Mouse (Mus musculus): Measurements from ENCODE around the gene Agpat1. TPM values are rescaled to one million over a fixed set of nuclear protein-coding genes. Genes with fewer than 3 reads are reported as not detected.

The Agpat1 gene
- total RNA-seq, 1 experiment from 2014 or later, result 21.9 TPM

- ATAC-seq (replicated peaks in 1 of 2; ENCODE audit: insufficient read depth in 1 of 2, low FRiP score in 2 of 2, low TSS enrichment in 1 of 2, low read depth in 1 of 2, poor library complexity in 2 of 2, severe bottlenecking in 2 of 2), result no peak
These were observed 20.9 kb downstream of the Agpat1 start for GRCm38 (mm10) chr17:34624981-34625380.

GRCm38 (mm10) chr17:34626062-34626772 is 22.2 kb downstream of the Agpat1 start:
- no peak for ATAC-seq (replicated peaks in 1 of 2; ENCODE audit: insufficient read depth in 1 of 2, low FRiP score in 2 of 2, low TSS enrichment in 1 of 2, low read depth in 1 of 2, poor library complexity in 2 of 2, severe bottlenecking in 2 of 2)

GRCm38 (mm10) chr17:34626773-34627092 is 22.7 kb downstream of the Agpat1 start:
- peak; percentile 18 to 22; a peak in 3 of 4 replicates for ATAC-seq (replicated peaks in 1 of 2; ENCODE audit: insufficient read depth in 1 of 2, low FRiP score in 2 of 2, low TSS enrichment in 1 of 2, low read depth in 1 of 2, poor library complexity in 2 of 2, severe bottlenecking in 2 of 2)

GRCm38 (mm10) chr17:34627093-34627942 is 23.3 kb downstream of the Agpat1 start:
- ATAC-seq (replicated peaks in 1 of 2; ENCODE audit: insufficient read depth in 1 of 2, low FRiP score in 2 of 2, low TSS enrichment in 1 of 2, low read depth in 1 of 2, poor library complexity in 2 of 2, severe bottlenecking in 2 of 2), result peak; percentile 42 to 57

DNA sequence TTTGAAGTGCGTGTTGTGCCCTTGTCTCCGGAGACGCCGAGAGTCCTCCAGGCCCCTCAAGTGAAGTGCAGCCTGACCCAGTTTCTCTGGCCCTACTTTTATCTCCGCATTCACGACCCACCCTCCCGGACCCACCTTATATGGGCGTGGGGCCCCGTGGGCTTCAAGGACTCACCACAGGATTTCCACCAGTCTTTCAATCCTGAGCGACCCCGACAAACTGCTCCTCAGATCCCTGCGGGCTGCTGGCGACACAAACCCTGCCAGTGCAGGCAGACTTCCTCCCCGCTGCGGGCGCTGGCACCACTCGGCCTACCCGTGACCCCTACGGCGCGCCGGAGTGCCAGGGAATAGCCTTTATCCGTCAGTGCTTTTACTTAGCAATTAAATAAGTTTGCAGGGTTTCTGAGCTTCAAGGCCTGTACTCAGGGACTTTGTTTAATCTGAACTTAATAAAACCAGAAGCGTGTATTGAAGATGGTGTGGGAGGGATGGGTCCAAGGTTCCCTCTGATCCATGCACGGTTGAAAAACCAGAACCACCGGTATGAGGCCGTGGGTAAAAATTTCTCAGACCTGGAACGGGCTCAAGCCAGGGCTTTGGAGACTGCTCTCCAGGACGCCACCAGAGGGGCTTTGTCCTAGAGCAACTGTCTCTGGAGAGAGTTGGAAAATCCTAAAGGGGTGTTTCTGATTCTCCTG is 24.0 kb downstream of the Agpat1 start, which contains the start of gene Ppt2:
Gene Ppt2, minus strand, starts transcription at position 568 of the 701 bp plus-strand sequence.
- ATAC-seq (replicated peaks in 1 of 2; ENCODE audit: insufficient read depth in 1 of 2, low FRiP score in 2 of 2, low TSS enrichment in 1 of 2, low read depth in 1 of 2, poor library complexity in 2 of 2, severe bottlenecking in 2 of 2), result 0 out of 4 replicates have a peak, but pooled peaks of 1 of the 2 experiments have one; percentile 2

GRCm38 (mm10) chr17:34628644-34628967 is 24.5 kb downstream of the Agpat1 start:
- ATAC-seq (replicated peaks in 1 of 2; ENCODE audit: insufficient read depth in 1 of 2, low FRiP score in 2 of 2, low TSS enrichment in 1 of 2, low read depth in 1 of 2, poor library complexity in 2 of 2, severe bottlenecking in 2 of 2), result no peak

DNA sequence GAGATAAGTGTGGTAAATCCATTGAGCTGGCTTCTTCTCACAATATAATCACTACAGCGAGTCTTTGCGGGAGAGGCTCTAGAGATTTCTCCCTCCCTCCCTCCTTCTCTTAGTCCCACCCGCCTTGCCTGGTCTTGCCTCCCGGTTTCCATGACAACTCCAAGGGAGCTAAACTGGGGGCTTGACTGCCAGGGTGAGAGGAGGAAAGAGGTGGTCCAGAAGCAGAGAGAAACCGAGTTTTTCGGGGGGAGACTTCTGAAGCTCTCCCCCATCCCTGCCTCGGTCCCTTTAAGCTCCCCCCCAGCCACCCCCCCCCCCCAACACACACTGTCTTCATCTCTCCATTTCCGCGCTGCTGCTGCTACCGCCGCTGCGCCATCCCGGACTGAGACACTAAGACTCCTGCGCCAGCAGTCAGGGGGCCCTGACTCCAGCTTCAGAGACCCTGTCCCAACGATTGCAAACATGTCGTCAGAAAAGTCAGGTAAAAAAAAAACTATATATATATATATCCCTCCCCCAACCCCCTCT is 25.2 kb downstream of the Agpat1 start, which contains the start of gene Prrt1:
Gene Prrt1, plus strand, starts transcription at position 313 of the 531 bp plus-strand sequence.
- no peak for ATAC-seq (replicated peaks in 1 of 2; ENCODE audit: insufficient read depth in 1 of 2, low FRiP score in 2 of 2, low TSS enrichment in 1 of 2, low read depth in 1 of 2, poor library complexity in 2 of 2, severe bottlenecking in 2 of 2)

- ATAC-seq (replicated peaks in 1 of 2; ENCODE audit: insufficient read depth in 1 of 2, low FRiP score in 2 of 2, low TSS enrichment in 1 of 2, low read depth in 1 of 2, poor library complexity in 2 of 2, severe bottlenecking in 2 of 2), result no peak
These were observed 25.9 kb downstream of the Agpat1 start for GRCm38 (mm10) chr17:34629796-34630603.

GRCm38 (mm10) chr17:34630761-34631301 is 26.8 kb downstream of the Agpat1 start:
- ATAC-seq (replicated peaks in 1 of 2; ENCODE audit: insufficient read depth in 1 of 2, low FRiP score in 2 of 2, low TSS enrichment in 1 of 2, low read depth in 1 of 2, poor library complexity in 2 of 2, severe bottlenecking in 2 of 2), result no peak

DNA sequence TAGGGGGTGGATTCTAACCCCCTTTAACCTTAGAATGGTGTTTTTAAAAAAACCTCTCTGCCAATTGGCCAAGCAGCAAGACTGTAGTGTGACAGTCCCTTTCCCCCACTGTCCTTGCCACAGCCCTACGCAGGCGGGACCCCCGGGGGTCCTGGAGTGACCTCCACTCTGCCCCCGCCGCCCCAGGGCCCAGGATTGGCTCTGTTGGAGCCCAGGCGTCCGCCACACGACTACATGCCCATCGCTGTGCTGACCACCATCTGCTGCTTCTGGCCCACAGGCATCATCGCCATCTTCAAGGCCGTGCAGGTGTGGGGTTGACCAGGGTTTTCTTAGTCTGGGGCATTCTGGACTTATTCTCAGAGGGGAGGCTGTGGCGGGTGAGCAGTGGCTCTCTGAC is 27.6 kb downstream of the Agpat1 start:
- no peak for ATAC-seq (replicated peaks in 1 of 2; ENCODE audit: insufficient read depth in 1 of 2, low FRiP score in 2 of 2, low TSS enrichment in 1 of 2, low read depth in 1 of 2, poor library complexity in 2 of 2, severe bottlenecking in 2 of 2)

GRCm38 (mm10) chr17:34632261-34632691 is 28.2 kb downstream of the Agpat1 start:
- ATAC-seq (replicated peaks in 1 of 2; ENCODE audit: insufficient read depth in 1 of 2, low FRiP score in 2 of 2, low TSS enrichment in 1 of 2, low read depth in 1 of 2, poor library complexity in 2 of 2, severe bottlenecking in 2 of 2), result peak; percentile 87

- no peak for ATAC-seq (replicated peaks in 1 of 2; ENCODE audit: insufficient read depth in 1 of 2, low FRiP score in 2 of 2, low TSS enrichment in 1 of 2, low read depth in 1 of 2, poor library complexity in 2 of 2, severe bottlenecking in 2 of 2)
These were observed 31.6 kb downstream of the Agpat1 start for GRCm38 (mm10) chr17:34635671-34636070.

DNA sequence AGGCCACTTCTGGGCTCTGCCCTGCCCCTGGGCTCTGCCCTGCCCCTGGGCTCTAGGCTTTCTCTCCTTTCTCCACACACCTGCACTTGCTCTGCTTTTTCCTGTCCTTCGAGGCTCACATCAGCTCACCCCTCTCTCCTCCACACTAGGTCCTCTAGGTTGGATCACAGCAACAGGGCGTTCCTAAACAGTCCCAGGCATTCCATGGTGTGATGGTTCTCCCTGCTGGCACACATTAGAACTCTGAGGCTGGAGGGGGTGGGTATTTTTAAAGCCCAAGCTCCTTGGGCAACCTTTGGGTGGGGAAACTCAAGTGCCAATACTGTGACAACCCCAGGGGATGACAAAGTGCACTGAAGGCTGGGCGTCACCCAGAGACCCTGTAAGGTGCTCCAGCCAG is 33.4 kb downstream of the Agpat1 start:
- ATAC-seq (replicated peaks in 1 of 2; ENCODE audit: insufficient read depth in 1 of 2, low FRiP score in 2 of 2, low TSS enrichment in 1 of 2, low read depth in 1 of 2, poor library complexity in 2 of 2, severe bottlenecking in 2 of 2), result no peak

GRCm38 (mm10) chr17:34639461-34640255 is 35.6 kb downstream of the Agpat1 start:
- ATAC-seq (replicated peaks in 1 of 2; ENCODE audit: insufficient read depth in 1 of 2, low FRiP score in 2 of 2, low TSS enrichment in 1 of 2, low read depth in 1 of 2, poor library complexity in 2 of 2, severe bottlenecking in 2 of 2), result peak; percentile 82 to 90

DNA sequence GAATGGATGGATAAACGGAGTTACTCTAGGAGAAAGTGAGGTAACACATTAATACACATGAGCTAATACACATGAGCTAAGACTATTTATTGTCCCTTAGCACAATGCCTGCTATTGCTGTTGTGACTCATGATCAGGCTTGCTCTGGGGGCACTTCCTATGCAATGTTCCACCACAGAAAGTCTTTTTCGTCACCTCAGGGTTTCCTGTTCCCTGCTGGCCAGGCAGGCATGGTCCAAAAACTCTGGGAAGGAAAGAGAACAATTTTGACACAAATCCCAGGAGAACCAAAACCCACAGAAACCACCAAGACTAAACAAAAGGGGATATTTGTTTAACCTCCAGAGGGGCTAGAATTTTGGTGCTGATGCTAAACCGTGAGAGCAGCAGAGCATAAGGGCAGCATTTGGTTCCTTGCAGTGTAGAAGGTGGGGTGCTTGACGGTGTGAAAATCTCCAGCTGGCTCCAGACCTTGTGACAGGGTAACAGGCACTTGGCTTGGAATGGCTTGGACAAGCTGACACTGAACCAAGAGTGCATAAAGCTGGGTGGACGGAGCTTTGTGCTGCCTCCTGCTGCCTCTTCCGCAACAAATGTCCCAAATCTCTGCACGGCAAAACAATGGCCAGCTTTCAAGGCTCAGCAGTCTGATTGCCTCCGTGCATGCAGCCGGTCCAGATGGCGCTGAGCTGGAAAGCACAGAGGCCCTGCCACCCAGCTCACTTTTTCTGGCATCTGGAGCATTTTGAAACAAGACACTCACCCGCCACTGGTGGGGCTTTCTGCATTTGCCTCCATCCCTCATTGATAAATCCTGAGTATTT is 36.9 kb downstream of the Agpat1 start:
- ATAC-seq (replicated peaks in 1 of 2; ENCODE audit: insufficient read depth in 1 of 2, low FRiP score in 2 of 2, low TSS enrichment in 1 of 2, low read depth in 1 of 2, poor library complexity in 2 of 2, severe bottlenecking in 2 of 2), result no peak
